Mouse (Mus musculus) left cerebral cortex, postnatal 36 days (tissue): ENCODE measurements around the gene Pank3. TPM values are rescaled to one million over a fixed set of nuclear protein-coding genes. Genes with fewer than 3 reads are reported as not detected.
A peak's percentile ranks its signal among the peaks of the same experiment; 100 is the strongest.
"Not testable (repeated sequence)": the region's sequence is repeated elsewhere in the genome, so short reads cannot be mapped to it uniquely, and the experiment has no call there.

Source experiments
- DNase-seq, 2 experiments: peaks; one replicate each; pipeline ENCODE4 v3.0.0; 2021 to 2022; ENCODE audit warnings: low spot score in 2 of 2, mixed read lengths in 1 of 2
- intact Hi-C: fragments of 180-260 bp; cut with DNase I; formaldehyde crosslinking; loops from one replicate; pipeline ENCODE4 v1.15.1; 2025
- total RNA-seq, 2 experiments: library from RNA; stranded (reverse); gene quantifications; 2 replicates each; pipeline ENCODE4 v1.2.3; 2021

Pank3 gene
- total RNA-seq, 2 experiments from 2014 or later, result 36.1 to 37.2 TPM

DNA sequence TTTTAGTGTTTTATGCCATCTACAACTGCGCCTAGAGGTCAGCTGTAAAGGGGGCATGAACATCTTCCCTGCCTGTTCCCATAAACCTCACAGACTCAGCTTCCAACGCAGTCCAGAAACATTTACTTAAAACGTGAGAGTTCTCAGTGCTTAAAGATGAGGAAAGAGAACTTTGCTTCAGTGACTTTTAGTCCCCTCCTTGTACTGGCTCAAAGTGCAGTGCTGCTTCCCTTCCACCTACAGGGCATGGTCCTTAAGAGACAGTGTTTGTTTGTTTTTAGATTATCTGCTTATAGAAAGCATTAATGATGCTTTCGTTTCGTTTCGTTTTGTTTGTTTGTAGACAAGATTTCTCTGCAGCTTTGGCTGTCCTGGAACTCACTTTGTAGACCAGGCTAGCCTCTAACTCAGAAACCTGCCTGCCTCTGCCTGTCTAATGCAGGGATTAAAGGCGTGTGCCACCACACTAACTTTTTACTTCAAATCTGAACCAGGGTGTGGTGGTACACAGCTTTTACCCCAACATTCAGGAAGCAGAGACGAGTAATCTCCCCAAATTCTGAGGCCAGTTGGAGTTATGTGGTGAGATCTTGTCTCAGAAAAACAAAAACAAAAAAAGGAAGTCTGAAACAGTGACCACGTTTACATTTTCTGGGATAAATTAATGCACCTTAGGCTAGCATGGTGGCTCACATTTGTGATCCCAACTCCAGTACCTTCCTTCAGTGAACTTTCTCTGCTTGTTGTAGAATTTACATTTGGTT lies 1.6 kb downstream of the Pank3 start:
- DNase-seq, result no peak
- intact Hi-C loops, result loop anchor here (5.0 kb wide), 1 partner anchor 61 kb away; the partner anchor contains the start of gene Rars

GRCm38 (mm10) chr11:35775606-35776005 lies 6.3 kb downstream of the Pank3 start:
- no peak for DNase-seq
- intact Hi-C loops, result no loop called here

DNA sequence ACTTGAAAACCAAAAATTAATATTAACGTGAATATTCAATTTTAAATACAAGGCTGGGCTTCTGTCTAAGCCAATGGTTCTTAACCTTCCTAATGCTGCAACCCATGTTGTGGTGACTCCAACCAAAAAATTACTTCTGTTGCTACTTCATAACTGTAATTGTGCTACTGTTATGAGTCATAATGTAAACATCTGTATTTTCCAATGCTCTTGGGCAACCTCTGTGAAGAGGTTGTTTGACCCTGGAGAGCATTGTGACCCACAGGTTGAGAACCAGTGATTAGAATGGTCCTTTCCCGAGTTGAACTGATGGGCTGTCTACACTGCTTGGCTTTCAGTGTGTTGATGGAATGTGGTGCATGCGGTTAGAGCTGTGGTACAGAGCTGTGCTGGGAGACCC lies 7.2 kb downstream of the Pank3 start:
- DNase-seq, result no peak
- intact Hi-C loops, result no loop called here

DNA sequence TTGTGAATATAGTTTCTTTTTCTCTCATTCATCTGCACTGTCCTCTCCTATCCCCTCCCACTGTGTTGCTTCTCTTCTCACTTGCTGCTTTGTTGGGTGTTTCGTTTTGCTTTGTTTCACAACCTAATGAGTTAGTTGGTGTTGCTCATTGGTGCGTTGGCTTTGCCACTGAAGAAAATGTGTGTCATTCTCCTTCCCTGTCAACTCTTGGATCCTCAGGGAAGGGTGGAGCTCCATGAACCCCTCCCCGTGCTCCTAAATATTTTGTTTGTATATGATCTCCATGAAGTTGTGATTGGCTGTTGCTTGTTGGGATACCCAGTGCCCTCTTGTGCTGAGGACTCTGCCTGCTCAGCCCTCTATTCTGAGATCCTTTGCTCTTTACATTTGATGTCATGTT lies 11.1 kb downstream of the Pank3 start:
- intact Hi-C loops, result no loop called here

GRCm38 (mm10) chr11:35782444-35782843 lies 13.2 kb downstream of the Pank3 start:
- DNase-seq, result no peak
- intact Hi-C loops, result no loop called here

More for the DNA sequence above, 11.1 kb downstream of the Pank3 start:
- DNase-seq, result no peak

DNA sequence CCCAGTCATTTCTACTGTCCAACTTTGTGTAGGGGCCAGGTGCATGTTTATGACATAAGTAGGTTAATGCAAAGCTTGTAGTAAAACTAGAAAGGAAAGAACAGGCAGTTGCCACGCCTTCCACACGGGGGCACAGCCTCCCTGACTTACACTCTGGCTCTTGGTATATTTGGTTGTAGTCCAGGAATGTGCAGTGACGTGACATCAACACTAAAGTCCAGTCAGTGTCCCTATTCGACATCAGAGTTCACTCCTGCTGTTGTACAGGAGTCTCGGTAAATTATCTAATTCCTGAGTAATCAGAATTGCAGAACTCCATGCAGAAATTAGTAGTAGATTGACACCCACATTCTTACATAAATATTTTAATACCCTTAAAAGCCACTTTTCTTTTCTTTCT lies 13.8 kb downstream of the Pank3 start:
- intact Hi-C loops, result no loop called here

DNA sequence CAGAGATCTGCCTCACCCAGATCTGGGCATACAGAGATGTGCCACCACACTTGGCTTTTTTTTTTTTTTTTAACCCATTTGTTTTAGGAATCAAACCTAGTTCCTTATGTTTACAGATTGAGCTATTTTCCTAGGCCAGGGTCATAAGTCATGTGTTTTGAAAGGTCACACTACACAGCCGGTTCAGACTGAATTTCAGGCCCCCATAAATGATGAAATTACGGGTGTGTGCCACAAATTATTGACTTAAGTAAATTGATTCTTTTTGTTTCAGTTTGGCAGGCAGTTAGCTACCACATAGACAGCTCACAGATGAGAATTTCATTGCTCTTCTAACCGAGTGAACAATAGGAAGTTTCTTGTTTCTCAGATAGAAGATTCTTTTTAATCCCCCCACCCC lies 14.7 kb downstream of the Pank3 start:
- DNase-seq, result no peak
- intact Hi-C loops, result no loop called here

More for the DNA sequence above, 13.8 kb downstream of the Pank3 start:
- no peak for DNase-seq

DNA sequence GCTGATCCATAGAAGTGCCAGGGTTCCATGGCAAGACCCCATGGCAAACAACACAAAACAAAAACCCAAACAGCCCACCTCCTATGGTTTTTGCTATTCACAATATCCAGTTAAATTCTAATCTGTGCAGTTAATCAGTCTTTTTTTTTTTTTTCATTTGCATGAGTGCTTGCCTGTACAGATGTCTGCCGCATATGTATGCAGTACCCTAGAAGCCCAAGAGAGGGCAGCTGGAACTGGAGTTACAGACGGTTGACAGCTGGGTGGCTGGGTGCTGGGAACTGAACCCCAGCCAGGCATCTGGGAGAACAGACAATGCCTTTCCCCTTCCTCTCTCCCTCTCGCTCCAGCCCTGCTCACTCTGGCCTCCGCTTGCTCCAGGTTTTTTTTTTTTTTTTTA lies 15.3 kb downstream of the Pank3 start:
- intact Hi-C loops, result no loop called here
- DNase-seq, result no peak

- DNase-seq, result no peak
- intact Hi-C loops, result no loop called here
Measured at GRCm38 (mm10) chr11:35788443-35788842, 19.2 kb downstream of the Pank3 start.

GRCm38 (mm10) chr11:35792800-35793199 lies 23.5 kb downstream of the Pank3 start:
- DNase-seq, result not testable (repeated sequence)
- intact Hi-C loops, result loop anchor here (10.0 kb wide), 1 partner anchor 948 kb away; no protein-coding TSS in a partner anchor

DNA sequence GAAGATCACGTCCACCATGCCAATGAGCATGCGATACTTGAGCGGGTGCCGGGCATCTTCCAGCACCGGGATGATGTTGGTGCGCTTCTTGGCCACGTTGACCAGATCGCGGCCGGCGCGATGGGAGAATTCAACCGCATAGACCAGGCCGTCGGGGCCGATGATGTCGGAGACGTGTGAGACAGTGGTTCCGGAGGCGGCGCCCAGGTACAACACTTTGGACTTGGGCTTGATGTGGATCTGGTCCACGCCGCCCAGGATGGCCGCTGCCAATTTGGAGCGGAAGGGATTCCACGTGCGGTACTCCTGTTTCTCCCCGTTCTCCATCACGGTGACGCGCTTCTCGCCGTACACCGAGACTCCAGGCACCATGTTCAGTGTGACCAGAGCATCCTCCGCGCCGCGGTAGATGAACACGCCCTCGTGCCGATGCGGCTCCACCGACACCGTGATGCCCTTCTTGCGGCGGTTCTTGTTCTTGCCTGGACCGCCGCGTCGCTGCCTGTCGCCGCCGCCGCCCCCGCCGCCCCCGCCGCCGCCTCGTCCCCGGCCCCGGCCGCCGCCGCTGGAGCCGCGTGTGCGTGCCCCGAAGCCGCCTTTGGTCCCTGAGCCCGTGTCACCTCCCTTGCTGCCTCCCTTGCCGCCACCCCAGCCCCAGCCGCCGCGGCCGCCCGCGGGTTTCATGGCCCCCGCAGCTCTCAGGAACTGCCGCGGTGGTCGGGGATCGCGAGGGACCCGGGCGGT lies 28.6 kb downstream of the Pank3 start:
- intact Hi-C loops, result loop anchor here (10.0 kb wide), 1 partner anchor 953 kb away; no protein-coding TSS in a partner anchor
- peak in 1 of 2 experiments; percentile 46 for DNase-seq

DNA sequence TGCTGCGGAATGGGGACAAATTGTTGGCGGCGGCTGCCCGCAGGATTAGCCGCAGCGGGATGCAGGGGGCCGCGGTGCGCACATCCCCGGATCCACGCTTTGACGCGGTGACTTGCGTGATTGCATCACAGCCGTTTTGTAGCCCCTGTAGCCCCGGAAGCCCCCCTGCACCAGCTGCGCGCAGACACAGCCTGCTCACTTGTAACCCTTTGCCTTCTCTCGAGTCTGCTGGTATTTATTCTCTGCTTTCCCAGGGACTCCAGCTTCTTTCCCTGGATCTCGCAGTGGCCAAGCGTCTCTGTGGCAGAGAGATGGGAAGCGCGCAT lies 29.2 kb downstream of the Pank3 start:
- peak; percentile 80 to 84 for DNase-seq
- intact Hi-C loops, result loop anchor here (10.0 kb wide), 1 partner anchor 954 kb away; no protein-coding TSS in a partner anchor

DNA sequence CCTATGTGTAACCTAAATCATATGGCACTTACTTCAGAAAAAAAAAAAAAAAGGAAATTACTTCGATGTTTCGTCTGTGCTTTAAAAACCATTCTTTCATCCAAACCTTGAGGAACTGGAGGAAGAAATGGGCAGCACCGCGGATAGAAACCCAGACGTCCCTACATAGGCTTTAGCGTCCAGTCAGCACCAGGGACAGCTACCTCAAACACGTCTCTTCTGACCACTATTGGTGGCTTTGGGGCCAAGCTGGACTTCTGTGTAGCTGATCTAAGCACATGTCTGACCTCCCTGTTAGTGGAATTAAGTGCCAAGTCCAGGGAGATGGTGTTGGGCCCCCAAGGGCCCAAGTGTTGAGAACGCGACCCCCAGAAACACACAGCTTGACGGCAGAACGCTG lies 29.6 kb downstream of the Pank3 start, which contains the start of gene Fbll1:
TSS of gene Fbll1 (minus strand) at position 11 of the 400 bp plus-strand sequence.
- DNase-seq, result no peak
- intact Hi-C loops, result loop anchor here (10.0 kb wide), 1 partner anchor 954 kb away; no protein-coding TSS in a partner anchor

DNA sequence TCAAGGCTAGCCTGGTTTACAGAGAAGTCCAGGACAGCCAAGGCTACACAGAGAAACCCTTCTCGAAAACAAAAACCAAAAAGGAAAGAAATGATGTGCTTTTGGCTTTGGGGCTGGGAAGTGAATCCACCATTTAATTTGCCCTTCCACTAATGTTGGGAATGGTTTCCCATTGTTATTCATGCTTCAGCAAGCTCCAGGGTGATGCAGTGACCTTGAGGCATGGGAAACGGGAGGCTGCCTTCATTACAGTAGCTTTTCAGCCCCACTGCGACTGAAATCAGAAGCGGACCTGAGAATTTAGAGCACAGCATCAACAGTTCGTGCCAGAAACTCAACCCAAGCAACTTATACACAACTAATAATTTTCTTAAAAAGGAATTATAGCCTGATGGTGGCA lies 32.0 kb downstream of the Pank3 start:
- DNase-seq, result no peak
- intact Hi-C loops, result no loop called here

DNA sequence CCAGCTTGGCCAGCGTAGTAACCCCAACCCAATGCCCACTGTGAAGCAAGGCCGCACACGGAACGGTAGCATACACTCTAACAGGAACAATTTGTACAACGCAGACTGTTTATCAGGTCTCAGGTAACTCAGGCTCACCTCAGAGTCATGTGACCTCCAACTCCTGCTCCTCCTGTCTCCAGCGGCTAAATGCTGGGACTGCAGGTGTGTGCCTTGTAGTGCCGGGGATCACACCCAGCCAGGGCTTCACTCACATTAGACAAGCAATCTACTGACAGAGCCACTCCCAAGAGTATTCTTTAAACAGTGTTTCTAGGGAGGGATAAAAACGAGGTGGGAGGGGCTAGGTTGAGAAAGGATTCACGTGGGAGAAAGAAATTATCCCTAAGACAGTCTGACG lies 42.2 kb downstream of the Pank3 start:
- intact Hi-C loops, result no loop called here
- no peak for DNase-seq

GRCm38 (mm10) chr11:35816316-35816715 lies 47.0 kb downstream of the Pank3 start:
- intact Hi-C loops, result no loop called here
- no peak for DNase-seq

- intact Hi-C loops, result no loop called here
- DNase-seq, result no peak
Measured at GRCm38 (mm10) chr11:35827714-35828113, 58.4 kb downstream of the Pank3 start.

GRCm38 (mm10) chr11:35832139-35832538 lies 62.9 kb downstream of the Pank3 start:
- intact Hi-C loops, result loop anchor here (5.0 kb wide), 1 partner anchor 60 kb away; no protein-coding TSS in a partner anchor
- no peak for DNase-seq

DNA sequence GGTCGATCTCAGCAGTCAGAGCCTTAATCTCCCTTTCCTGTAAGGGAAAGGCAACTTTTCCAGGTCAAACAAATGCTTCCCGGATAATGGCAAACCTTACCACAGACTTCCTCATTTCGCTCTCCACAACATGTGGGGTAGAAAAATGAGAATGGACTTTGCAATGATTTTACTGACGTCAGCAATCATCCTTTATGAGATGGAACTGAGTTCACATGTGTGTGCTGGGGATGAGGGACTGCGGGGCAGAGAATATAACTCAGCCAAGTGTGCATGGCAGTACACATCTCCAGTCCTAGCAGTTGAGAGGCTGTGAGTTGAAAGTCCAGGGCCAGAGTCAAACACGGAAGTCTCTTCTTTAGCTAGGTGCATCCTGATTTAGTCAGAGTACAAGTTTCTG lies 64.0 kb downstream of the Pank3 start:
- no peak for DNase-seq
- intact Hi-C loops, result loop anchor here (5.0 kb wide), 1 partner anchor 61 kb away; no protein-coding TSS in a partner anchor

GRCm38 (mm10) chr11:35834022-35834760 lies 64.9 kb downstream of the Pank3 start, which contains the start of gene Rars:
Gene Rars, minus strand, starts transcription at chr11:35834506.
- intact Hi-C loops, result loop anchor here (5.0 kb wide), 1 partner anchor 62 kb away; no protein-coding TSS in a partner anchor

More at GRCm38 (mm10) chr11:35834022-35834760, 64.9 kb downstream of the Pank3 start, which contains the start of gene Rars:
- DNase-seq, result peak; percentile 94
